Mouse (Mus musculus): Measurements from ENCODE around the gene Tmem161a.

The Tmem161a gene

GRCm38 (mm10) chr8:70160015-70160414 is 12.1 kb upstream of the Tmem161a start:
- no peak for DNase-seq (ENCODE audit: low read depth, low spot score)

GRCm38 (mm10) chr8:70163316-70163715 is 8.8 kb upstream of the Tmem161a start:
- DNase-seq (ENCODE audit: low read depth, low spot score) = no peak

- DNase-seq (ENCODE audit: low read depth, low spot score) = peak; percentile 75
These were observed 5.5 kb upstream of the Tmem161a start for GRCm38 (mm10) chr8:70166504-70167110.

GRCm38 (mm10) chr8:70170116-70170515 is 2.0 kb upstream of the Tmem161a start:
- DNase-seq (ENCODE audit: low read depth, low spot score) = no peak

- no peak for DNase-seq (ENCODE audit: low read depth, low spot score)
These were observed 1.4 kb upstream of the Tmem161a start for GRCm38 (mm10) chr8:70170748-70171147.

- no peak for DNase-seq (ENCODE audit: low read depth, low spot score)
These were observed 916 bp upstream of the Tmem161a start for GRCm38 (mm10) chr8:70171240-70171639.

GRCm38 (mm10) chr8:70173320-70173719 is 1.2 kb downstream of the Tmem161a start:
- DNase-seq (ENCODE audit: low read depth, low spot score) = no peak

GRCm38 (mm10) chr8:70174079-70174478 is 1.9 kb downstream of the Tmem161a start:
- DNase-seq (ENCODE audit: low read depth, low spot score) = no peak

- no peak for DNase-seq (ENCODE audit: low read depth, low spot score)
These were observed 6.1 kb downstream of the Tmem161a start for GRCm38 (mm10) chr8:70178231-70178630.

GRCm38 (mm10) chr8:70179082-70179481 is 6.9 kb downstream of the Tmem161a start:
- peak; percentile 67 for DNase-seq (ENCODE audit: low read depth, low spot score)

- DNase-seq (ENCODE audit: low read depth, low spot score) = no peak
These were observed 9.2 kb downstream of the Tmem161a start for GRCm38 (mm10) chr8:70181212-70181902.

GRCm38 (mm10) chr8:70181903-70182252 is 9.7 kb downstream of the Tmem161a start:
- DNase-seq (ENCODE audit: low read depth, low spot score) = no peak

- no peak for DNase-seq (ENCODE audit: low read depth, low spot score)
These were observed 11.0 kb downstream of the Tmem161a start for GRCm38 (mm10) chr8:70183194-70183593.

GRCm38 (mm10) chr8:70188707-70189106 is 16.6 kb downstream of the Tmem161a start:
- DNase-seq (ENCODE audit: low read depth, low spot score) = no peak

- no peak for DNase-seq (ENCODE audit: low read depth, low spot score)
These were observed 21.1 kb downstream of the Tmem161a start for GRCm38 (mm10) chr8:70193238-70193637.

- no peak for DNase-seq (ENCODE audit: low read depth, low spot score)
These were observed 22.0 kb downstream of the Tmem161a start for GRCm38 (mm10) chr8:70194191-70194590.

- no peak for DNase-seq (ENCODE audit: low read depth, low spot score)
These were observed 23.6 kb downstream of the Tmem161a start for GRCm38 (mm10) chr8:70195762-70196161.

- DNase-seq (ENCODE audit: low read depth, low spot score) = no peak
These were observed 25.4 kb downstream of the Tmem161a start for GRCm38 (mm10) chr8:70197603-70198002.

GRCm38 (mm10) chr8:70200098-70200681 is 28.0 kb downstream of the Tmem161a start:
- no peak for DNase-seq (ENCODE audit: low read depth, low spot score)

GRCm38 (mm10) chr8:70201417-70201816 is 29.3 kb downstream of the Tmem161a start:
- no peak for DNase-seq (ENCODE audit: low read depth, low spot score)

GRCm38 (mm10) chr8:70203072-70203471 is 30.9 kb downstream of the Tmem161a start:
- no peak for DNase-seq (ENCODE audit: low read depth, low spot score)

- no peak for DNase-seq (ENCODE audit: low read depth, low spot score)
These were observed 32.6 kb downstream of the Tmem161a start for GRCm38 (mm10) chr8:70204757-70205156.

GRCm38 (mm10) chr8:70208130-70208529 is 36.0 kb downstream of the Tmem161a start:
- DNase-seq (ENCODE audit: low read depth, low spot score) = no peak
